Mouse (Mus musculus): ENCODE data around the gene Gm5134. TPM values are rescaled to one million over a fixed set of nuclear protein-coding genes. Genes with fewer than 3 reads are reported as not detected.
A peak's percentile ranks its signal among the peaks of the same experiment; 100 is the strongest.

Gene Gm5134
- total RNA-seq, 2 experiments from 2014 or later: 0.13 to 0.35 TPM

- peak in 1 of 2 experiments; percentile 4 for DNase-seq
Measured at GRCm38 (mm10) chr10:76033119-76033455, 78.8 kb downstream of the Gm5134 start.

GRCm38 (mm10) chr10:76034001-76034600 lies 79.8 kb downstream of the Gm5134 start:
- no peak for DNase-seq

- no peak for DNase-seq
Measured at GRCm38 (mm10) chr10:76035277-76035676, 81.0 kb downstream of the Gm5134 start.

- DNase-seq: no peak
Measured at GRCm38 (mm10) chr10:76036962-76037361, 82.6 kb downstream of the Gm5134 start.

- DNase-seq: no peak
Measured at GRCm38 (mm10) chr10:76045343-76045742, 91.0 kb downstream of the Gm5134 start.

GRCm38 (mm10) chr10:76046754-76047153 lies 92.4 kb downstream of the Gm5134 start:
- no peak for DNase-seq

GRCm38 (mm10) chr10:76047182-76047869 lies 93.0 kb downstream of the Gm5134 start:
- no peak for DNase-seq

- DNase-seq: no peak
Measured at GRCm38 (mm10) chr10:76048967-76049366, 94.7 kb downstream of the Gm5134 start.

- no peak for DNase-seq
Measured at GRCm38 (mm10) chr10:76051860-76052259, 97.5 kb downstream of the Gm5134 start.

Small RNA genes within 50 kb of the gene (microRNA-seq; reads per million reads assigned to microRNA genes)
- gene Mir6409: 0 reads per million in 2 experiments

Other genes with a start within 250 kb of the Gm5134 start
- gene Cabin1, start 190.2 kb upstream of the Gm5134 start, total RNA-seq (2021): 10 to 100 TPM; 58.5 to 73.4 TPM
- 10 to 100 TPM; 44.0 to 48.5 TPM for gene Ddt, start 181.1 kb upstream of the Gm5134 start, total RNA-seq (2021)
- not detected for gene Gm20441, start 173.6 kb upstream of the Gm5134 start, total RNA-seq (2021)
- gene Gstt3, start 173.1 kb upstream of the Gm5134 start, total RNA-seq (2021): 1 to 10 TPM; 1.4 to 3.2 TPM
- 1 to 10 TPM; 4.6 to 6.1 TPM for gene Gstt1, start 155.9 kb upstream of the Gm5134 start, total RNA-seq (2021)
- gene Gstt4, start 132.0 kb upstream of the Gm5134 start, total RNA-seq (2021): not detected
- 1 to 10 TPM; 2.5 to 3.4 TPM for gene Gstt2, start 117.1 kb upstream of the Gm5134 start, total RNA-seq (2021)
- 100 to 1,000 TPM; 432 to 467 TPM for gene Mif, start 94.3 kb upstream of the Gm5134 start, total RNA-seq (2021)
- gene Derl3, start 61.1 kb upstream of the Gm5134 start, total RNA-seq (2021): 1 to 10 TPM; 4.7 to 9.1 TPM
- 10 to 100 TPM; 81.4 to 86.0 TPM for gene Smarcb1, start 32.9 kb upstream of the Gm5134 start, total RNA-seq (2021)
- 100 to 1,000 TPM; 339 TPM for gene Chchd10, start 21.4 kb upstream of the Gm5134 start, total RNA-seq (2021)
- gene Mmp11, start 18.0 kb upstream of the Gm5134 start, total RNA-seq (2021): under 1 TPM; 0.81 to 0.95 TPM
- gene Gm867, start 13.8 kb upstream of the Gm5134 start, total RNA-seq (2021): under 1 TPM in 1 of 2 experiments, not detected in 1; 0.52 TPM
- not detected for gene Vpreb3, start 11.5 kb upstream of the Gm5134 start, total RNA-seq (2021)
- gene Zfp280b, start 78.1 kb downstream of the Gm5134 start, total RNA-seq (2021): 10 to 100 TPM; 16.7 to 18.1 TPM
- not detected for gene Slc5a4b, start 156.4 kb downstream of the Gm5134 start, total RNA-seq (2021)
- gene Slc5a4a, start 192.9 kb downstream of the Gm5134 start, total RNA-seq (2021): not detected

Data from layer of hippocampus, postnatal 36 days (tissue).